Mouse (Mus musculus): ENCODE results near the gene Cckbr. TPM values are rescaled to one million over a fixed set of nuclear protein-coding genes. Genes with fewer than 3 reads are reported as not detected.

Cckbr gene
- polyA plus RNA-seq (2014; fragmentation: Nextera tagmentation; extraction: Ambion mirVana): not detected in 2 replicates

GRCm38 (mm10) chr7:105425424-105426043 is at the start of gene Cckbr:
Cckbr (plus strand) TSS chr7:105425731.
- no peak; the same call in 1 of the 2 replicates for ATAC-seq (ENCODE audit: insufficient number of reproducible peaks, insufficient read depth, low FRiP score, low read depth)
- Histone ChIP-seq H3K9ac (ENCODE audit: low read length) (peak within 1 kb of the TSS; percentile 54), H3K27ac (replicated peaks in 1 of 2; ENCODE audit: control insufficient read depth in 1 of 2, insufficient read depth in 1 of 2, low read depth in 2 of 2, low read length in 2 of 2) (no peak within 1 kb of the TSS), H3K4me3 (ENCODE audit: control insufficient read depth in 1 of 2, insufficient read depth in 1 of 2, low read depth in 1 of 2, low read length in 2 of 2) (peak within 1 kb of the TSS; percentile 35 to 38), H3K36me3 (ENCODE audit: control insufficient read depth, insufficient read depth, low read length) (no peaks in the 10 kb centered on the region), H3K27me3 (ENCODE audit: control insufficient read depth, insufficient read depth, low read length) (peaks cover 45% of the 10 kb centered on the region), H3K4me1 (ENCODE audit: control insufficient read depth in 2 of 2, insufficient read depth in 2 of 2, low read length in 2 of 2) (peaks cover 0 to 5% of the 10 kb centered on the region in 2 experiments; a peak in 3 of 4 replicates), H3K9me3 (ENCODE audit: control insufficient read depth, low read length) (no peaks in the 10 kb centered on the region), H3K4me2 (ENCODE audit: low read length) (peak within 1 kb of the TSS; percentile 70)
- WGBS: 4% methylated on average over 31 of the region's 31 CpGs

- ATAC-seq (ENCODE audit: insufficient number of reproducible peaks, insufficient read depth, low FRiP score, low read depth): no peak
- Histone ChIP-seq H3K36me3 (ENCODE audit: control insufficient read depth, insufficient read depth, low read length) (peaks cover 86% of the 10 kb centered on the region), H3K27ac (replicated peaks in 1 of 2; ENCODE audit: control insufficient read depth in 1 of 2, insufficient read depth in 1 of 2, low read depth in 2 of 2, low read length in 2 of 2) (no peak overlapping the region), H3K4me1 (ENCODE audit: control insufficient read depth in 2 of 2, insufficient read depth in 2 of 2, low read length in 2 of 2) (no peaks in the 10 kb centered on the region), H3K4me2 (ENCODE audit: low read length) (no peak overlapping the region), H3K4me3 (ENCODE audit: control insufficient read depth in 1 of 2, insufficient read depth in 1 of 2, low read depth in 1 of 2, low read length in 2 of 2) (no peak overlapping the region), H3K9me3 (ENCODE audit: control insufficient read depth, low read length) (no peaks in the 10 kb centered on the region), H3K9ac (ENCODE audit: low read length) (no peak overlapping the region), H3K27me3 (ENCODE audit: control insufficient read depth, insufficient read depth, low read length) (no peaks in the 10 kb centered on the region)
- WGBS: 94% methylated on average over 3 of the region's 3 CpGs
These were observed 45.2 kb upstream of the Cckbr start for GRCm38 (mm10) chr7:105380329-105380728.

GRCm38 (mm10) chr7:105387696-105388095 is 37.8 kb upstream of the Cckbr start:
- Histone ChIP-seq H3K9ac (ENCODE audit: low read length) (no peak overlapping the region), H3K27me3 (ENCODE audit: control insufficient read depth, insufficient read depth, low read length) (no peaks in the 10 kb centered on the region), H3K4me3 (ENCODE audit: control insufficient read depth in 1 of 2, insufficient read depth in 1 of 2, low read depth in 1 of 2, low read length in 2 of 2) (no peak overlapping the region), H3K27ac (replicated peaks in 1 of 2; ENCODE audit: control insufficient read depth in 1 of 2, insufficient read depth in 1 of 2, low read depth in 2 of 2, low read length in 2 of 2) (no peak overlapping the region), H3K9me3 (ENCODE audit: control insufficient read depth, low read length) (no peaks in the 10 kb centered on the region), H3K4me1 (ENCODE audit: control insufficient read depth in 2 of 2, insufficient read depth in 2 of 2, low read length in 2 of 2) (no peaks in the 10 kb centered on the region), H3K36me3 (ENCODE audit: control insufficient read depth, insufficient read depth, low read length) (peaks cover 85% of the 10 kb centered on the region), H3K4me2 (ENCODE audit: low read length) (no peak overlapping the region)
- ATAC-seq (ENCODE audit: insufficient number of reproducible peaks, insufficient read depth, low FRiP score, low read depth): no peak
- WGBS: 97% methylated on average over 2 of the region's 2 CpGs

- WGBS: 86% methylated on average over 2 of the region's 2 CpGs
- no peak overlapping the region for H3K4me3 ChIP-seq (ENCODE audit: control insufficient read depth in 1 of 2, insufficient read depth in 1 of 2, low read depth in 1 of 2, low read length in 2 of 2)
These were observed 35.3 kb upstream of the Cckbr start for GRCm38 (mm10) chr7:105390236-105390635.

GRCm38 (mm10) chr7:105394606-105395005 is 30.9 kb upstream of the Cckbr start:
- 83% methylated on average over 1 of the region's 1 CpGs for WGBS
- no peak for ATAC-seq (ENCODE audit: insufficient number of reproducible peaks, insufficient read depth, low FRiP score, low read depth)

More at GRCm38 (mm10) chr7:105390236-105390635, 35.3 kb upstream of the Cckbr start:
- Histone ChIP-seq H3K36me3 (ENCODE audit: control insufficient read depth, insufficient read depth, low read length) (peaks cover 60% of the 10 kb centered on the region), H3K4me1 (ENCODE audit: control insufficient read depth in 2 of 2, insufficient read depth in 2 of 2, low read length in 2 of 2) (no peaks in the 10 kb centered on the region), H3K27ac (replicated peaks in 1 of 2; ENCODE audit: control insufficient read depth in 1 of 2, insufficient read depth in 1 of 2, low read depth in 2 of 2, low read length in 2 of 2) (no peak overlapping the region), H3K9me3 (ENCODE audit: control insufficient read depth, low read length) (no peaks in the 10 kb centered on the region), H3K9ac (ENCODE audit: low read length) (no peak overlapping the region), H3K27me3 (ENCODE audit: control insufficient read depth, insufficient read depth, low read length) (no peaks in the 10 kb centered on the region), H3K4me2 (ENCODE audit: low read length) (no peak overlapping the region)
- ATAC-seq (ENCODE audit: insufficient number of reproducible peaks, insufficient read depth, low FRiP score, low read depth): no peak

GRCm38 (mm10) chr7:105395131-105395820 is 30.3 kb upstream of the Cckbr start:
- H3K4me3 ChIP-seq (ENCODE audit: control insufficient read depth in 1 of 2, insufficient read depth in 1 of 2, low read depth in 1 of 2, low read length in 2 of 2): no peak overlapping the region
- no peaks in the 10 kb centered on the region for H3K27me3 ChIP-seq (ENCODE audit: control insufficient read depth, insufficient read depth, low read length)
- H3K4me2 ChIP-seq (ENCODE audit: low read length): no peak overlapping the region
- H3K27ac ChIP-seq (replicated peaks in 1 of 2; ENCODE audit: control insufficient read depth in 1 of 2, insufficient read depth in 1 of 2, low read depth in 2 of 2, low read length in 2 of 2): no peak overlapping the region
- no peak for ATAC-seq (ENCODE audit: insufficient number of reproducible peaks, insufficient read depth, low FRiP score, low read depth)
- H3K9ac ChIP-seq (ENCODE audit: low read length): no peak overlapping the region
- peaks cover 17% of the 10 kb centered on the region for H3K36me3 ChIP-seq (ENCODE audit: control insufficient read depth, insufficient read depth, low read length)
- no peaks in the 10 kb centered on the region for H3K9me3 ChIP-seq (ENCODE audit: control insufficient read depth, low read length)
- H3K4me1 ChIP-seq (ENCODE audit: control insufficient read depth in 2 of 2, insufficient read depth in 2 of 2, low read length in 2 of 2): peaks cover 0 to 12% of the 10 kb centered on the region in 2 experiments; a peak in 3 of 4 replicates

More at GRCm38 (mm10) chr7:105394606-105395005, 30.9 kb upstream of the Cckbr start:
- no peaks in the 10 kb centered on the region for H3K9me3 ChIP-seq (ENCODE audit: control insufficient read depth, low read length)
- peaks cover 0 to 12% of the 10 kb centered on the region in 2 experiments; a peak in 3 of 4 replicates for H3K4me1 ChIP-seq (ENCODE audit: control insufficient read depth in 2 of 2, insufficient read depth in 2 of 2, low read length in 2 of 2)
- H3K27me3 ChIP-seq (ENCODE audit: control insufficient read depth, insufficient read depth, low read length): no peaks in the 10 kb centered on the region
- no peak overlapping the region for H3K27ac ChIP-seq (replicated peaks in 1 of 2; ENCODE audit: control insufficient read depth in 1 of 2, insufficient read depth in 1 of 2, low read depth in 2 of 2, low read length in 2 of 2)
- H3K9ac ChIP-seq (ENCODE audit: low read length): no peak overlapping the region
- H3K36me3 ChIP-seq (ENCODE audit: control insufficient read depth, insufficient read depth, low read length): peaks cover 24% of the 10 kb centered on the region
- no peak overlapping the region for H3K4me3 ChIP-seq (ENCODE audit: control insufficient read depth in 1 of 2, insufficient read depth in 1 of 2, low read depth in 1 of 2, low read length in 2 of 2)
- no peak overlapping the region for H3K4me2 ChIP-seq (ENCODE audit: low read length)

- H3K27ac ChIP-seq (replicated peaks in 1 of 2; ENCODE audit: control insufficient read depth in 1 of 2, insufficient read depth in 1 of 2, low read depth in 2 of 2, low read length in 2 of 2): no peak overlapping the region
- no peak overlapping the region for H3K9ac ChIP-seq (ENCODE audit: low read length)
- H3K4me2 ChIP-seq (ENCODE audit: low read length): no peak overlapping the region
- peaks cover 0 to 12% of the 10 kb centered on the region in 2 experiments; a peak in 3 of 4 replicates for H3K4me1 ChIP-seq (ENCODE audit: control insufficient read depth in 2 of 2, insufficient read depth in 2 of 2, low read length in 2 of 2)
- no peaks in the 10 kb centered on the region for H3K27me3 ChIP-seq (ENCODE audit: control insufficient read depth, insufficient read depth, low read length)
- H3K9me3 ChIP-seq (ENCODE audit: control insufficient read depth, low read length): no peaks in the 10 kb centered on the region
- H3K4me3 ChIP-seq (ENCODE audit: control insufficient read depth in 1 of 2, insufficient read depth in 1 of 2, low read depth in 1 of 2, low read length in 2 of 2): no peak overlapping the region
- H3K36me3 ChIP-seq (ENCODE audit: control insufficient read depth, insufficient read depth, low read length): peaks cover 13% of the 10 kb centered on the region
- no peak for ATAC-seq (ENCODE audit: insufficient number of reproducible peaks, insufficient read depth, low FRiP score, low read depth)
These were observed 29.4 kb upstream of the Cckbr start for GRCm38 (mm10) chr7:105396126-105396525.
